In the genomic region with DNA sequence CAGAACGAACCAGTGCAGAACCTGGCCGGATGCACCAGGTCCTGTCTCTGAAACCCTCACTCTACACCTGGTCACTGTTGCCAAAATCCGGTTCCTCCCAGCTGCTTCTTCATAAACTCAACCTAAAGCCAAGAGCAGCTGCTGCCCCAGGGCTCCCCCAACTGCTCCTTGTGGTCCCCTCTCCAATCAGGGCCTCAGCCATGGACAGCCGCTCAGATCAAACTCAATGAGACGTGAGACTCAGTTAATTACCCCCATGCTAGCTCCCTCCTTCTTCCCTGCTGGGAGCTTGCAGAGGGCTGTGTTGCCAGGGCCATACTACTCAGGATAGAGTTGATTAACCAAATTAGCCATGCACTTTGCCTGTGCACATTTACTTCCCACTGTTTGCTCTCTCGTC, we compare ENCODE assay signal across 23 mouse cellular contexts.
DNase-seq lines count a peak whose midpoint lies in the region; ATAC-seq lines count a peak whose summit lies in the region.
"Had no signal": no experiment of that assay in that cellular context is flagged by ENCODE, and none has a peak within 500 bp of the region (broad histone marks: within the 10 kb centered on the region; RNA-seq: fewer than 3 reads in every experiment).

No protein-coding gene starts in this region.

- ATAC-seq in forebrain, embryonic 12.5 days (ENCODE audit: low FRiP score): peak; percentile 44; the same call in 1 of the 2 replicates
- ATAC-seq in forebrain, embryonic 15.5 days (replicated peaks): no peak
- ATAC-seq in midbrain, embryonic 13.5 days: peak; percentile 24; the same call in 1 of the 2 replicates
- ATAC-seq in midbrain, embryonic 15.5 days (replicated peaks): no peak
- ATAC-seq in hindbrain, embryonic 16.5 days: peak; percentile 90
- ATAC-seq: intestine, embryonic 16.5 days; lung, postnatal 0 days had no signal

- H3K36me3 ChIP-seq in forebrain, embryonic 12.5 days (replicated peaks): no peaks in the 10 kb centered on the region
- no peaks in the 10 kb centered on the region for H3K36me3 ChIP-seq in forebrain, embryonic 15.5 days
- no peaks in the 10 kb centered on the region for H3K36me3 ChIP-seq in midbrain, embryonic 13.5 days
- no peaks in the 10 kb centered on the region for H3K36me3 ChIP-seq in midbrain, embryonic 15.5 days (replicated peaks)
- H3K36me3 ChIP-seq in hindbrain, embryonic 16.5 days (ENCODE audit: control insufficient read depth, insufficient read depth, low read length): no peaks in the 10 kb centered on the region
- H3K36me3 ChIP-seq: heart, embryonic 13.5 days; kidney, embryonic 15.5 days; limb, embryonic 15.5 days had no signal

- peaks cover 2% of the 10 kb centered on the region; the same call in 1 of the 2 replicates for H3K27me3 ChIP-seq in forebrain, embryonic 12.5 days
- H3K27me3 ChIP-seq in forebrain, embryonic 15.5 days: no peaks in the 10 kb centered on the region
- no peaks in the 10 kb centered on the region for H3K27me3 ChIP-seq in midbrain, embryonic 13.5 days
- no peaks in the 10 kb centered on the region for H3K27me3 ChIP-seq in midbrain, embryonic 15.5 days (replicated peaks)
- H3K27me3 ChIP-seq in hindbrain, embryonic 16.5 days (replicated peaks; ENCODE audit: control insufficient read depth, insufficient read depth, low read length): no peaks in the 10 kb centered on the region
- H3K27me3 ChIP-seq: CH12.LX; heart, embryonic 13.5 days; limb, embryonic 15.5 days had no signal

- no peak overlapping the region for H3K27ac ChIP-seq in forebrain, embryonic 12.5 days
- H3K27ac ChIP-seq in forebrain, embryonic 15.5 days (replicated peaks): no peak overlapping the region
- no peak overlapping the region for H3K27ac ChIP-seq in midbrain, embryonic 13.5 days
- H3K27ac ChIP-seq in midbrain, embryonic 15.5 days: no peak overlapping the region
- no peak overlapping the region for H3K27ac ChIP-seq in hindbrain, embryonic 16.5 days (ENCODE audit: low read depth, low read length)
- H3K27ac ChIP-seq: heart, embryonic 13.5 days; kidney, embryonic 15.5 days; limb, embryonic 15.5 days had no signal

- H3K4me1 ChIP-seq in forebrain, embryonic 12.5 days: peaks cover 4% of the 10 kb centered on the region; the same call in 1 of the 2 replicates
- H3K4me1 ChIP-seq in forebrain, embryonic 15.5 days: 0 out of 2 replicates have a peak, but pooled peaks cover 3% of the 10 kb centered on the region
- no peaks in the 10 kb centered on the region; the same call in 1 of the 2 replicates for H3K4me1 ChIP-seq in midbrain, embryonic 13.5 days (replicated peaks)
- H3K4me1 ChIP-seq in midbrain, embryonic 15.5 days: no peaks in the 10 kb centered on the region
- H3K4me1 ChIP-seq in hindbrain, embryonic 16.5 days (ENCODE audit: control insufficient read depth, insufficient read depth, low read depth, low read length): no peaks in the 10 kb centered on the region
- H3K4me1 ChIP-seq: limb, embryonic 15.5 days had no signal

- H3K4me2 ChIP-seq in forebrain, embryonic 12.5 days: no peak overlapping the region
- no peak overlapping the region for H3K4me2 ChIP-seq in forebrain, embryonic 15.5 days (replicated peaks)
- no peak overlapping the region for H3K4me2 ChIP-seq in midbrain, embryonic 13.5 days (replicated peaks)
- no peak overlapping the region for H3K4me2 ChIP-seq in midbrain, embryonic 15.5 days
- no peak overlapping the region for H3K4me2 ChIP-seq in hindbrain, embryonic 16.5 days (ENCODE audit: low read length)
- H3K4me2 ChIP-seq: heart, embryonic 13.5 days; kidney, embryonic 15.5 days; limb, embryonic 15.5 days had no signal

- H3K9ac ChIP-seq in forebrain, embryonic 12.5 days: no peak overlapping the region
- H3K9ac ChIP-seq in forebrain, embryonic 15.5 days (replicated peaks): no peak overlapping the region
- no peak overlapping the region for H3K9ac ChIP-seq in midbrain, embryonic 13.5 days (replicated peaks)
- H3K9ac ChIP-seq in midbrain, embryonic 15.5 days: no peak overlapping the region
- no peak overlapping the region for H3K9ac ChIP-seq in hindbrain, embryonic 16.5 days (ENCODE audit: low read depth, low read length)
- H3K9ac ChIP-seq: heart, embryonic 13.5 days; kidney, embryonic 15.5 days; limb, embryonic 15.5 days had no signal

- H3K4me3 ChIP-seq in forebrain, embryonic 12.5 days (replicated peaks): no peak overlapping the region
- no peak overlapping the region for H3K4me3 ChIP-seq in forebrain, embryonic 15.5 days
- H3K4me3 ChIP-seq in midbrain, embryonic 13.5 days (replicated peaks): no peak overlapping the region
- no peak overlapping the region for H3K4me3 ChIP-seq in midbrain, embryonic 15.5 days
- no peak overlapping the region for H3K4me3 ChIP-seq in hindbrain, embryonic 16.5 days (ENCODE audit: low read length)
- H3K4me3 ChIP-seq: heart, embryonic 13.5 days; kidney, embryonic 15.5 days; limb, embryonic 15.5 days had no signal

- peak; percentile 84 for DNase-seq in retina, postnatal 1 day
- no peak for DNase-seq in urinary bladder, postnatal 10 days (ENCODE audit: low spot score)
- DNase-seq: adrenal gland, postnatal 14 days; cerebellum, adult 11-12 months; cerebellum, postnatal 25 days; gastrocnemius, postnatal 10 days; heart, adult 18-20 months; heart, postnatal 36 days; midbrain, embryonic 14.5 days; right cerebral cortex, postnatal 25 days; thymus, adult 18-20 months; thymus, postnatal 4 days had no signal

- H3K9me3 ChIP-seq in forebrain, embryonic 12.5 days: no peaks in the 10 kb centered on the region
- no peaks in the 10 kb centered on the region for H3K9me3 ChIP-seq in forebrain, embryonic 15.5 days
- no peaks in the 10 kb centered on the region for H3K9me3 ChIP-seq in midbrain, embryonic 13.5 days
- no peaks in the 10 kb centered on the region for H3K9me3 ChIP-seq in midbrain, embryonic 15.5 days
- no peaks in the 10 kb centered on the region for H3K9me3 ChIP-seq in hindbrain, embryonic 16.5 days (ENCODE audit: control insufficient read depth, low read length)
- H3K9me3 ChIP-seq: heart, embryonic 13.5 days; kidney, embryonic 15.5 days; limb, embryonic 15.5 days had no signal

- 28% methylated on average over 6 of the region's 6 CpGs for WGBS in forebrain, embryonic 12.5 days
- 32% methylated on average over 6 of the region's 6 CpGs for WGBS in forebrain, embryonic 15.5 days
- 44% methylated on average over 6 of the region's 6 CpGs for WGBS in midbrain, embryonic 13.5 days
- WGBS in midbrain, embryonic 15.5 days: 46% methylated on average over 6 of the region's 6 CpGs
- 40% methylated on average over 6 of the region's 6 CpGs for WGBS in hindbrain, embryonic 16.5 days

Comparison
In these comparisons a context has a peak if more than half of its experiments do, and no peak if none do; other contexts are left out.
1. ATAC-seq: peak in forebrain, embryonic 12.5 days (single experiment), midbrain, embryonic 13.5 days (single experiment) and hindbrain, embryonic 16.5 days (single experiment); none in forebrain, embryonic 15.5 days (single experiment) and midbrain, embryonic 15.5 days (single experiment).